Mouse (Mus musculus) lung, adult 2 months (tissue): Measurements from ENCODE around the gene Rtp4.

Experiments used
- CTCF ChIP-seq: fragments of 200-500 bp; IDR thresholded peaks from 2 replicates; pipeline ENCODE4 v1.5.1; 2011; ENCODE audit warnings: mild to moderate bottlenecking, low read length, control low read depth; ENCODE audit not compliant: insufficient read depth
- POLR2A ChIP-seq: fragments of 200-500 bp; IDR thresholded peaks from 2 replicates; pipeline ENCODE4 v1.6.1; 2011; ENCODE audit warnings: low read depth, mild to moderate bottlenecking, control low read depth, low read length, borderline replicate concordance; ENCODE audit errors: extremely low read depth

DNA sequence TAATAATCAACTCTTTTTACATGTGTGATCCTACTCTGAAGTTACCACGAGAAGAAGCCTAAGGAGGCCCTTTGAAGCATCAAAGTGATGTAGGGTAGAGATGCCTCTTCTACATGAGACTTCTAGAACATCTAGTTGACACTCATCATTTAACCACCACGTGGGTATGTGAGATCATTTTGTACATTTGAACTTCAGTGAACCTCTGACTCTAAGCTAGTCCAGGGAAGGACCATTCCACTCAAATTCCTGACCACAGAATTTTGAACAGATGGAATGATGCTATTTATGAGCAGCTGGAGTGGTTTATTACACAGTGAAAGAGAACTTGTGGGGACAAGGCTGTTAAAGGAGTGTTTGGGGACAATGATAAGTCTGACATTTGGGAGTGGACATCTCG is 17.6 kb upstream of the Rtp4 start:
- TF ChIP-seq CTCF (no peak), POLR2A (no peak)
